In genomic region chr13:73482476-73482875, GRCm38 (mm10) we compare ENCODE assay signal across 27 mouse cellular contexts. TPM values are rescaled to one million over a fixed set of nuclear protein-coding genes. Genes with fewer than 3 reads are reported as not detected.
DNase-seq lines count a peak whose midpoint lies in the region; ATAC-seq and TF ChIP-seq lines count a peak whose summit lies in the region.
"Had no signal": no experiment of that assay in that cellular context is flagged by ENCODE, and none has a peak within 500 bp of the region (broad histone marks: within the 10 kb centered on the region; RNA-seq: fewer than 3 reads in every experiment).

No protein-coding gene starts in this region.

- peak; percentile 39; the same call in 1 of the 2 replicates for ATAC-seq in frontal cortex, adult (ENCODE audit: low TSS enrichment)
- no peak for ATAC-seq in midbrain, embryonic 11.5 days (ENCODE audit: low FRiP score)
- ATAC-seq in midbrain, postnatal 0 days (ENCODE audit: low FRiP score) = no peak
- no peak for ATAC-seq in liver, embryonic 12.5 days
- ATAC-seq: intestine, embryonic 16.5 days; midbrain, embryonic 15.5 days had no signal

- DNase-seq in frontal cortex, postnatal 14 days (ENCODE audit: low spot score in 2 of 2) = no peak
- peak; percentile 53 for DNase-seq in midbrain, embryonic 11.5 days (ENCODE audit: low spot score, missing footprints)
- no peak for DNase-seq in midbrain, postnatal 0 days (ENCODE audit: low spot score)
- peak; percentile 58 for DNase-seq in testis, postnatal 14 days (ENCODE audit: low spot score)
- no peak for DNase-seq in ovary, adult 18-20 months (ENCODE audit: low spot score)
- DNase-seq in adrenal gland, postnatal 25 days = no peak
- DNase-seq: cerebellum, adult 2 months; cerebellum, postnatal 25 days; gastrocnemius, adult 2 months; lung, embryonic 14.5 days; lung, postnatal 36 days; right cerebral cortex, postnatal 4 days; thymus, adult 2 months had no signal

- no peaks in the 10 kb centered on the region for H3K4me1 ChIP-seq in midbrain, embryonic 11.5 days (ENCODE audit: control insufficient read depth, insufficient read depth, low read length)
- no peaks in the 10 kb centered on the region; the same call in 1 of the 2 replicates for H3K4me1 ChIP-seq in midbrain, postnatal 0 days (ENCODE audit: insufficient read depth, low read length)
- peaks cover 87% of the 10 kb centered on the region for H3K4me1 ChIP-seq in liver, embryonic 12.5 days
- H3K4me1 ChIP-seq: hindbrain, embryonic 15.5 days; midbrain, embryonic 15.5 days had no signal

- no peak overlapping the region for H3K4me3 ChIP-seq in midbrain, embryonic 11.5 days (ENCODE audit: low read depth, low read length)
- H3K4me3 ChIP-seq in midbrain, postnatal 0 days (ENCODE audit: low read depth, low read length) = no peak overlapping the region
- H3K4me3 ChIP-seq in liver, embryonic 12.5 days = no peak overlapping the region
- H3K4me3 ChIP-seq: embryonic facial prominence, embryonic 12.5 days; gastrocnemius, adult 2 months; hindbrain, embryonic 15.5 days; limb, embryonic 13.5 days; midbrain, embryonic 15.5 days; myocyte; neural tube, embryonic 13.5 days had no signal

- WGBS in midbrain, embryonic 11.5 days = 87% methylated on average over 7 of the region's 7 CpGs
- 82% methylated on average over 7 of the region's 7 CpGs for WGBS in midbrain, postnatal 0 days
- 77% methylated on average over 7 of the region's 7 CpGs for WGBS in liver, embryonic 12.5 days (ENCODE audit: insufficient replicate concordance)

- H3K4me2 ChIP-seq in midbrain, embryonic 11.5 days = no peak overlapping the region
- H3K4me2 ChIP-seq in midbrain, postnatal 0 days (ENCODE audit: low read depth, low read length, poor library complexity, severe bottlenecking) = no peak overlapping the region
- H3K4me2 ChIP-seq in liver, embryonic 12.5 days = peak overlapping the region; percentile 47; the same call in 1 of the 2 replicates
- H3K4me2 ChIP-seq: embryonic facial prominence, embryonic 12.5 days; hindbrain, embryonic 15.5 days; limb, embryonic 13.5 days; lung, embryonic 14.5 days; midbrain, embryonic 15.5 days; neural tube, embryonic 13.5 days had no signal

- peaks cover 4% of the 10 kb centered on the region for H3K36me3 ChIP-seq in midbrain, embryonic 11.5 days (ENCODE audit: control insufficient read depth, insufficient read depth, low read length)
- H3K36me3 ChIP-seq in midbrain, postnatal 0 days (ENCODE audit: insufficient read depth, low read length) = peaks cover 11% of the 10 kb centered on the region
- peaks cover 87% of the 10 kb centered on the region for H3K36me3 ChIP-seq in liver, embryonic 12.5 days

- H3K9ac ChIP-seq in midbrain, embryonic 11.5 days (ENCODE audit: low read length) = no peak overlapping the region
- no peak overlapping the region for H3K9ac ChIP-seq in midbrain, postnatal 0 days (replicated peaks; ENCODE audit: low read length, poor library complexity, severe bottlenecking)
- peak overlapping the region; percentile 47 for H3K9ac ChIP-seq in liver, embryonic 12.5 days
- H3K9ac ChIP-seq: embryonic facial prominence, embryonic 12.5 days; hindbrain, embryonic 15.5 days; limb, embryonic 13.5 days; lung, embryonic 14.5 days; midbrain, embryonic 15.5 days; neural tube, embryonic 13.5 days had no signal

- no peak overlapping the region for H3K27ac ChIP-seq in midbrain, embryonic 11.5 days (ENCODE audit: low read depth, low read length)
- H3K27ac ChIP-seq in midbrain, postnatal 0 days (ENCODE audit: low read depth, low read length) = no peak overlapping the region
- H3K27ac ChIP-seq in liver, embryonic 12.5 days = peak overlapping the region; percentile 83
- H3K27ac ChIP-seq: embryonic facial prominence, embryonic 12.5 days; gastrocnemius, adult 2 months; hindbrain, embryonic 15.5 days; limb, embryonic 13.5 days; midbrain, embryonic 15.5 days; neural tube, embryonic 13.5 days had no signal

- no peaks in the 10 kb centered on the region for H3K27me3 ChIP-seq in midbrain, embryonic 11.5 days (ENCODE audit: control insufficient read depth, insufficient read depth, low read length)
- no peaks in the 10 kb centered on the region for H3K27me3 ChIP-seq in midbrain, postnatal 0 days (ENCODE audit: insufficient read depth, low read length)
- no peaks in the 10 kb centered on the region for H3K27me3 ChIP-seq in liver, embryonic 12.5 days (replicated peaks)
- H3K27me3 ChIP-seq: embryonic facial prominence, embryonic 12.5 days; hindbrain, embryonic 15.5 days; limb, embryonic 13.5 days; midbrain, embryonic 15.5 days; neural tube, embryonic 13.5 days had no signal

- TF ChIP-seq CTCF in midbrain, postnatal 0 days (IDR thresholded peaks at IDR 0.05) = no peak

- no peaks in the 10 kb centered on the region for H3K9me3 ChIP-seq in midbrain, embryonic 11.5 days (ENCODE audit: control insufficient read depth, low read length)
- H3K9me3 ChIP-seq in midbrain, postnatal 0 days (ENCODE audit: low read length) = no peaks in the 10 kb centered on the region
- H3K9me3 ChIP-seq in liver, embryonic 12.5 days (replicated peaks) = peaks cover 9% of the 10 kb centered on the region; the same call in 1 of the 2 replicates
- H3K9me3 ChIP-seq: embryonic facial prominence, embryonic 12.5 days; hindbrain, embryonic 15.5 days; midbrain, embryonic 15.5 days; neural tube, embryonic 13.5 days had no signal

RNA-seq across cellular contexts. Expression of gene Lpcat1, which starts 15.5 kb away (rescaled TPM):
- polyA plus RNA-seq in midbrain, embryonic 11.5 days (2014; fragmentation: Nextera tagmentation; extraction: Ambion mirVana) = 52.0 and 53.5 TPM in 2 replicates
- 168 and 225 TPM in 2 replicates for total RNA-seq in midbrain, postnatal 0 days (2014; rRNA removed)
- polyA plus RNA-seq in midbrain, postnatal 0 days (2015; fragmentation: Nextera tagmentation; extraction: Ambion mirVana) = 83.4 and 86.2 TPM in 2 replicates
- polyA plus RNA-seq in liver, embryonic 12.5 days (2016; fragmentation: Nextera tagmentation; extraction: Ambion mirVana) = 108 and 113 TPM in 2 replicates
- total RNA-seq in adrenal gland, postnatal 25 days (2021) = 12.7 and 20.9 TPM in 2 replicates

RNA-seq across cellular contexts. Expression of gene Slc6a3, which starts 54.1 kb away (rescaled TPM):
- 0.11 and 0.30 TPM in 2 replicates for polyA plus RNA-seq in midbrain, embryonic 11.5 days (2014; fragmentation: Nextera tagmentation; extraction: Ambion mirVana)
- 24.6 and 25.0 TPM in 2 replicates for total RNA-seq in midbrain, postnatal 0 days (2014; rRNA removed)
- 14.3 and 24.3 TPM in 2 replicates for polyA plus RNA-seq in midbrain, postnatal 0 days (2015; fragmentation: Nextera tagmentation; extraction: Ambion mirVana)
- polyA plus RNA-seq in liver, embryonic 12.5 days (2016; fragmentation: Nextera tagmentation; extraction: Ambion mirVana) = 0.97 and 1.3 TPM in 2 replicates
- 0.12 TPM in 1 of 2 replicates, not detected in the other for total RNA-seq in adrenal gland, postnatal 25 days (2021)
- total RNA-seq: gastrocnemius, adult 2 months; heart, postnatal 25 days; megakaryocyte-erythroid progenitor cell, adult 5-6 weeks had no signal
- polyA plus RNA-seq: gonadal fat pad, adult 2 months; kidney, embryonic 14.5 days; myocyte; stomach, embryonic 14.5 days had no signal

Comparison
In these comparisons a context has a peak if more than half of its experiments do, and no peak if none do; other contexts are left out.
1. DNase-seq: peak in midbrain, embryonic 11.5 days (single experiment) and testis, postnatal 14 days (single experiment); none in frontal cortex, postnatal 14 days (0 of 2), midbrain, postnatal 0 days (single experiment), ovary, adult 18-20 months (single experiment) and adrenal gland, postnatal 25 days (single experiment).